Mouse (Mus musculus) G1E (cell line): ENCODE results near the gene Hebp1.

Experiments
- CTCF ChIP-seq: IDR thresholded peaks from 2 replicates; pipeline ENCODE4 v1.5.1; 2012; ENCODE audit warnings: low read depth, low read length, inconsistent platforms, mixed read lengths
- GATA1 ChIP-seq: IDR thresholded peaks from 2 replicates; pipeline ENCODE4 v1.6.1; 2012; ENCODE audit warnings: borderline replicate concordance, low read length, inconsistent platforms, mixed read lengths
- GATA2 ChIP-seq: IDR thresholded peaks from 2 replicates; pipeline ENCODE4 v1.6.1; 2012; ENCODE audit warnings: low read depth, low read length, inconsistent platforms, borderline replicate concordance
- POLR2AphosphoS5 ChIP-seq: IDR thresholded peaks from 2 replicates; pipeline ENCODE4 v1.6.1; 2012; ENCODE audit warnings: low read depth, low read length, inconsistent platforms; ENCODE audit not compliant: insufficient replicate concordance
- TAL1 ChIP-seq: conservative IDR thresholded peaks from 2 replicates; pipeline ENCODE4 v1.6.1; 2012; ENCODE audit warnings: low read depth, low read length, inconsistent platforms, mixed read lengths

GRCm38 (mm10) chr6:135167380-135168311, 30.2 kb downstream of the Hebp1 start:
- TF ChIP-seq CTCF (no peak), GATA1 (no peak), POLR2AphosphoS5 (no peak), TAL1 (no peak), GATA2 (no peak)
